Mouse (Mus musculus): Measurements from ENCODE around the gene Ccdc141.

- TF ChIP-seq CTCF (conservative IDR thresholded peaks at IDR 0.05; ENCODE audit: insufficient read depth, insufficient read length, low read depth, low read length) (no peak), POLR2A (IDR thresholded peaks at IDR 0.05; ENCODE audit: low read depth, low read length) (no peak)
Measured at GRCm38 (mm10) chr2:77118102-77118501, 52.3 kb downstream of the Ccdc141 start.

Data from kidney, adult 2 months (tissue).